ENCODE assay signal across 8 mouse cellular contexts in the genomic region with DNA sequence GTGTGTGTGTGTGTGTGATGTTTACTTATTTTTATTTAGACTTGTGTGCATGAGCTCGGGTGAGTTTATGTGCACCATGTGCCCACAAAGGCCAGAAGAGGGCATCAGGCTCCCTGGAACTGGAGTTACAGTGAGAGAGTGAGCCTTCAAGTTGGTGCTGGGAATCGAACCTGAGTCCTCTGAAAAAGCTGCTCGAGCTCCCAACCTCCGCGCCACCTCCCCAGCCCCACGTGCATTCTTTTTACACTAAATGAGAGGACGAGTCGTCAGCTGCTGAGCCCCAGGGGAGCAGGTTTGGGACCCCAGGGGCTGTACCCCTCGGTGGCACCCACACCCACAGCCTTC. TPM values are rescaled to one million over a fixed set of nuclear protein-coding genes. Genes with fewer than 3 reads are reported as not detected.
DNase-seq lines count a peak whose midpoint lies in the region; ATAC-seq and TF ChIP-seq lines count a peak whose summit lies in the region.

No protein-coding gene starts in this region.

- TF ChIP-seq CTCF in heart, adult 2 months (IDR thresholded peaks at IDR 0.05): no peak
- TF ChIP-seq CTCF in embryonic fibroblast, embryonic 13.5 days (IDR thresholded peaks at IDR 0.05; ENCODE audit: borderline replicate concordance, insufficient read depth, low read length): no peak

- 5% methylated on average over 9 of the region's 9 CpGs for WGBS in heart, adult 2 months
- 0% methylated on average over 9 of the region's 9 CpGs for WGBS in liver, embryonic 13.5 days (ENCODE audit: insufficient replicate concordance)

- H3K79me2 ChIP-seq in heart, adult 2 months (replicated peaks; ENCODE audit: control insufficient read depth, insufficient read depth, low read length): peaks cover 9% of the 10 kb centered on the region

- peaks cover 1% of the 10 kb centered on the region; the same call in 1 of the 2 replicates for H3K4me1 ChIP-seq in heart, adult 2 months (ENCODE audit: control insufficient read depth, insufficient read depth, low read length)
- H3K4me1 ChIP-seq in embryonic fibroblast, embryonic 13.5 days (ENCODE audit: control insufficient read depth, insufficient read depth, low read length): peaks cover 2% of the 10 kb centered on the region; the same call in 1 of the 2 replicates
- H3K4me1 ChIP-seq in liver, embryonic 13.5 days (replicated peaks): peaks cover 43% of the 10 kb centered on the region

- peak; percentile 0; the same call in 1 of the 2 replicates for ATAC-seq in liver, embryonic 13.5 days (ENCODE audit: low read depth)

- no peaks in the 10 kb centered on the region for H3K9me3 ChIP-seq in liver, embryonic 13.5 days (replicated peaks)

- peak overlapping the region; percentile 99 for H3K27ac ChIP-seq in heart, adult 2 months
- H3K27ac ChIP-seq in embryonic fibroblast, embryonic 13.5 days (ENCODE audit: insufficient read depth, low read length): peak overlapping the region; percentile 12; the same call in 1 of the 2 replicates
- peak overlapping the region; percentile 85 for H3K27ac ChIP-seq in liver, embryonic 13.5 days

- H3K27me3 ChIP-seq in heart, adult 2 months (ENCODE audit: control insufficient read depth, insufficient read depth, low read length): no peaks in the 10 kb centered on the region
- H3K27me3 ChIP-seq in liver, embryonic 13.5 days: no peaks in the 10 kb centered on the region

- intact Hi-C loops in heart, adult 2 months (cut with DNase I): loop anchor here (5.0 to 10.0 kb wide), 4 partner anchors 400 to 1908 kb away; a partner anchor contains a TSS

- H3K4me2 ChIP-seq in liver, embryonic 13.5 days: peak overlapping the region; percentile 80

- TF ChIP-seq POLR2A in heart, adult 2 months (IDR thresholded peaks at IDR 0.05; ENCODE audit: insufficient read depth, low read depth, low read length): no peak
- TF ChIP-seq POLR2A in embryonic fibroblast, embryonic 13.5 days (IDR thresholded peaks at IDR 0.05; ENCODE audit: low read depth, low read length): no peak

- H3K36me3 ChIP-seq in heart, adult 2 months (ENCODE audit: control insufficient read depth, insufficient read depth, low read length): peaks cover 23% of the 10 kb centered on the region
- H3K36me3 ChIP-seq in liver, embryonic 13.5 days: peaks cover 31% of the 10 kb centered on the region

- DNase-seq in heart, adult 2 months: no peak
- no peak for DNase-seq in heart, adult 18-20 months
- peak; percentile 67 for DNase-seq in 416B (ENCODE audit: low read depth)
- no peak for DNase-seq in liver, embryonic 13.5 days
- DNase-seq in testis, postnatal 10 days (ENCODE audit: low spot score): no peak
- DNase-seq in ovary, postnatal 10 days (ENCODE audit: low spot score): no peak
- DNase-seq in retina, postnatal 1 day: no peak

- H3K4me3 ChIP-seq in heart, adult 2 months: peak overlapping the region; percentile 99
- peak overlapping the region; percentile 95 for H3K4me3 ChIP-seq in embryonic fibroblast, embryonic 13.5 days (ENCODE audit: insufficient read depth, low read length)
- peak overlapping the region; percentile 93 for H3K4me3 ChIP-seq in liver, embryonic 13.5 days (replicated peaks)

- peak overlapping the region; percentile 91 for H3K9ac ChIP-seq in heart, adult 2 months (ENCODE audit: low read depth, low read length)
- peak overlapping the region; percentile 86 for H3K9ac ChIP-seq in liver, embryonic 13.5 days

- TF ChIP-seq EP300 in heart, adult 2 months (IDR thresholded peaks at IDR 0.05; ENCODE audit: insufficient read depth, low read depth, low read length): no peak

RNA-seq across cellular contexts. Expression of a gene that starts 0.5 kb away (rescaled TPM):
- 1 to 10 TPM; 5.0 to 5.2 TPM for total RNA-seq in heart, adult 2 months (2021)
- 3.8 and 6.3 TPM in 2 replicates for polyA plus RNA-seq in heart, adult 2 months (2012; rRNA removed)
- 1 to 10 TPM; 4.5 to 4.8 TPM for total RNA-seq in heart, adult 18-20 months (2021)
- 17.0 and 19.3 TPM in 2 replicates for polyA plus RNA-seq in embryonic fibroblast, embryonic 13.5 days (2011; ENCODE audit: insufficient read length, low read depth, missing spikeins)
- polyA plus RNA-seq in liver, embryonic 13.5 days (2015; fragmentation: Nextera tagmentation; extraction: Ambion mirVana): 4.0 and 5.0 TPM in 2 replicates

RNA-seq across cellular contexts. Expression of a gene that starts 0.8 kb away (rescaled TPM):
- total RNA-seq in heart, adult 2 months (2021): 1 to 10 TPM; 7.2 to 7.9 TPM
- polyA plus RNA-seq in heart, adult 2 months (2012; rRNA removed): 10.3 and 14.4 TPM in 2 replicates
- total RNA-seq in heart, adult 18-20 months (2021): 1 to 10 TPM; 5.8 to 7.4 TPM
- polyA plus RNA-seq in embryonic fibroblast, embryonic 13.5 days (2011; ENCODE audit: insufficient read length, low read depth, missing spikeins): 9.3 and 10.6 TPM in 2 replicates
- 4.9 and 5.4 TPM in 2 replicates for polyA plus RNA-seq in liver, embryonic 13.5 days (2015; fragmentation: Nextera tagmentation; extraction: Ambion mirVana)

RNA-seq across cellular contexts. Expression of a gene that starts 25.8 kb away (rescaled TPM):
- not detected for total RNA-seq in heart, adult 2 months (2021)
- polyA plus RNA-seq in heart, adult 2 months (2012; rRNA removed): not detected in 2 replicates
- total RNA-seq in heart, adult 18-20 months (2021): not detected
- polyA plus RNA-seq in embryonic fibroblast, embryonic 13.5 days (2011; ENCODE audit: insufficient read length, low read depth, missing spikeins): not detected in 2 replicates
- polyA plus RNA-seq in liver, embryonic 13.5 days (2015; fragmentation: Nextera tagmentation; extraction: Ambion mirVana): not detected in 2 replicates

Comparison
In these comparisons a context has a peak if more than half of its experiments do, and no peak if none do; other contexts are left out.
1. H3K27ac ChIP-seq: peak in every context shown above with its lines; median percentile 99 in heart, adult 2 months; 85 in liver, embryonic 13.5 days; 12 in embryonic fibroblast, embryonic 13.5 days.